Mouse (Mus musculus): ENCODE measurements around the gene Cenps. TPM values are rescaled to one million over a fixed set of nuclear protein-coding genes. Genes with fewer than 3 reads are reported as not detected.
"Not testable (repeated sequence)": the region's sequence is repeated elsewhere in the genome, so short reads cannot be mapped to it uniquely, and the experiment has no call there.

The Cenps gene
- polyA plus RNA-seq, 2 experiments from 2014 or later: 15.6 to 17.7 TPM

- no peak for ATAC-seq
These were observed 18.3 kb upstream of the Cenps start for GRCm38 (mm10) chr4:149155711-149156110.

GRCm38 (mm10) chr4:149154859-149155258 lies 17.4 kb upstream of the Cenps start:
- ATAC-seq: no peak

- ATAC-seq: no peak
These were observed 13.3 kb upstream of the Cenps start for GRCm38 (mm10) chr4:149150721-149151120.

GRCm38 (mm10) chr4:149150256-149150655 lies 12.8 kb upstream of the Cenps start:
- no peak for ATAC-seq

GRCm38 (mm10) chr4:149149611-149150010 lies 12.2 kb upstream of the Cenps start:
- no peak for ATAC-seq

- ATAC-seq: no peak
These were observed 11.8 kb upstream of the Cenps start for GRCm38 (mm10) chr4:149149196-149149595.

- ATAC-seq: no peak
These were observed 10.7 kb upstream of the Cenps start for GRCm38 (mm10) chr4:149148084-149148483.

GRCm38 (mm10) chr4:149147528-149147927 lies 10.1 kb upstream of the Cenps start:
- no peak for ATAC-seq

GRCm38 (mm10) chr4:149145151-149145550 lies 7.7 kb upstream of the Cenps start:
- ATAC-seq: no peak

- peak; percentile 89 for ATAC-seq
These were observed 7.0 kb upstream of the Cenps start for GRCm38 (mm10) chr4:149144459-149144858.

- ATAC-seq: no peak
These were observed 6.2 kb upstream of the Cenps start for GRCm38 (mm10) chr4:149143594-149143993.

- no peak for ATAC-seq
These were observed 1.1 kb upstream of the Cenps start for GRCm38 (mm10) chr4:149138515-149138914.

- no peak for ATAC-seq
These were observed 1.1 kb downstream of the Cenps start for GRCm38 (mm10) chr4:149136116-149136850.

- no peak for ATAC-seq
These were observed 4.0 kb downstream of the Cenps start for GRCm38 (mm10) chr4:149133395-149133794.

GRCm38 (mm10) chr4:149131789-149132565 lies 5.5 kb downstream of the Cenps start:
- ATAC-seq: no peak

- ATAC-seq: no peak
These were observed 6.2 kb downstream of the Cenps start for GRCm38 (mm10) chr4:149131021-149131752.

- ATAC-seq: no peak
These were observed 9.0 kb downstream of the Cenps start for GRCm38 (mm10) chr4:149128467-149128866.

- ATAC-seq: no peak
These were observed 10.8 kb downstream of the Cenps start, which contains the start of gene Cort for GRCm38 (mm10) chr4:149126663-149127062. Cort (minus strand) TSS chr4:149126763.

GRCm38 (mm10) chr4:149126115-149126509 lies 11.3 kb downstream of the Cenps start:
- ATAC-seq: no peak

- ATAC-seq: no peak
These were observed 11.9 kb downstream of the Cenps start for GRCm38 (mm10) chr4:149125341-149126114.

GRCm38 (mm10) chr4:149123432-149123831 lies 14.0 kb downstream of the Cenps start:
- no peak for ATAC-seq

GRCm38 (mm10) chr4:149119978-149120562 lies 17.4 kb downstream of the Cenps start:
- ATAC-seq: not testable (repeated sequence)

All from activated CD4-positive, CD25-positive, alpha-beta regulatory T cell, adult 4 months (primary cell).